Mouse (Mus musculus): ENCODE data around the gene Agtpbp1.

Gene Agtpbp1

GRCm38 (mm10) chr13:59571107-59571506, 13.9 kb downstream of the Agtpbp1 start:
- DNase-seq, result no peak

GRCm38 (mm10) chr13:59565945-59566520, 19.0 kb downstream of the Agtpbp1 start:
- DNase-seq, result no peak

- DNase-seq, result no peak
These were observed 20.1 kb downstream of the Agtpbp1 start for GRCm38 (mm10) chr13:59564923-59565322.

DNA sequence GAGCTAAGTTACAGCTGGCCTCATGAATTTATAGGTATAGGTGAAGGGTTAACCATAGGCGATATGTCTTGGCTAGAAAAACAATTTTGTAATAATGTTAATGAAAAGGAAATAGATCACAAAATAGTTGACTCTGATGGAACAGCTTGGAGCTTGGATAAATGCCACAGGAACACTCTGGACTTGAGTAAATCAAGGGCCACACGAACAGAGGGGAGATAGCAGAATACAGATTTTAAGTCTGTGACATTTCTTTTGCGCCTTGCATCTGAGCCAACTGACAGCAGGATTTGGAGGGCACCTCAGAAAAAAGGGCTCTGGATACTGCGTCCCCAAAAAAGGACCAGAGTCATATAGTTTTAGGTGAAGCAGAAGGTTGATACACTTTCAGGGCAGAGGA, 20.5 kb downstream of the Agtpbp1 start:
- no peak for DNase-seq

GRCm38 (mm10) chr13:59562471-59562870, 22.6 kb downstream of the Agtpbp1 start:
- DNase-seq, result no peak

- no peak for DNase-seq
These were observed 26.3 kb downstream of the Agtpbp1 start for GRCm38 (mm10) chr13:59558776-59559175.

- peak; percentile 83 for DNase-seq
These were observed 27.6 kb downstream of the Agtpbp1 start for GRCm38 (mm10) chr13:59557185-59557985.

GRCm38 (mm10) chr13:59556670-59557069, 28.4 kb downstream of the Agtpbp1 start:
- DNase-seq, result peak; percentile 53

- DNase-seq, result peak; percentile 27
These were observed 29.3 kb downstream of the Agtpbp1 start for GRCm38 (mm10) chr13:59555613-59556192.

DNA sequence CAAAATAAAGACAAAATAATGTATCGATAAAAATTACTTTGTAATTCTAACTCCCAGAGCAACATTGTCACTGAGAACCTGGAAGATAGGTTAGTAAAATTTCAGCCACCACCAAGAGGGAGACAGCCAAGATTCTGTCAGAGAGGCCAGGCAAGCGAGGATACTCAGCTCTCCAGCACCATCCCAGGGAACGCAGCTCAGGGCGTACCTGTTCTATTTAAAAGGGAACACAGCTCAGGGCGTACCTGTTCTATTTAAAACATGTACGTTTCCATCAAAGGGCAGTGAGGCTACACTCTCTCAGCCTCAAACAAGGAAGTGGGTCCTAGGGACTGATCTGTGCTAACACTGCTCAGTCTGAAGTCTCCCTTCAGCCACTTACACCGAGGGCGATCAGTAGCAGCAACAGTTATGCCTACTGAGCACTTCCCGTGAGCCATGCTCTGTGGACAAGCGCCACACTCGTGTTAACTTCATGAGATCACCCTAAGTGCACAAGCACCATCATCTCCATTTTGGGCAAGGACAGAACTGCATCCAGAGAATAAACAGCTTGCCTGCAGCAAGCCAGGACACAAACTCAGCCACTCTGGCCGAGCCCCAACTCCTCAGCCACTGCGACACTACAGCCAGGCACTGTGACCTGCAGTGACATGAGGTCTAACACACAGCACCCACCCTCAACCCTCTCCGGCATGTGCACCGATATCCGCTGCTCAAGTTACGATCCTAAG, 30.1 kb downstream of the Agtpbp1 start:
- DNase-seq, result no peak

GRCm38 (mm10) chr13:59552751-59553150, 32.3 kb downstream of the Agtpbp1 start:
- DNase-seq, result no peak

- no peak for DNase-seq
These were observed 32.7 kb downstream of the Agtpbp1 start for GRCm38 (mm10) chr13:59552286-59552685.

DNA sequence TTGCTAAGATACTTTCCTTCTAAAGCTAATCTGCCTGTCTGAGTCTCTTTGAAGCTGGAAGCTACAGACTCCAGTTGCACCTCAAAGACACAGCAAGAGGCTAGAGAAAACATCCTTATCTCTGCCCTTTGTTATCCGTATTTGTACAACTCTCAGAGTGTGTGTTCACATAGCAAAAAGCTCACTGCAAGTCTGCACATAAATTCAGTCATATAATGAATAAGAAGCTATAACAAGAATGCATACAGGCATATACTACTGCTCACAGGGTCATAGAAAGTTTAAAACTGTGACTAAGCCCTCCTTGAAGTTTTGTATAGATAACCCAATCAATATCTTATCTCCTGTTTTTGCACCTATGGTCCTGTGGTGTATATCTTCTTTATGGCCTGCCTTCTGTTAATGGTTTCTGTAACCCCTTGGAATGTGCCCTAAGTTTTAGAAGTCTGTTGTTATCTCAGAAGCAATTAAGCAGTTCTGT, 35.7 kb downstream of the Agtpbp1 start:
- no peak for DNase-seq

DNA sequence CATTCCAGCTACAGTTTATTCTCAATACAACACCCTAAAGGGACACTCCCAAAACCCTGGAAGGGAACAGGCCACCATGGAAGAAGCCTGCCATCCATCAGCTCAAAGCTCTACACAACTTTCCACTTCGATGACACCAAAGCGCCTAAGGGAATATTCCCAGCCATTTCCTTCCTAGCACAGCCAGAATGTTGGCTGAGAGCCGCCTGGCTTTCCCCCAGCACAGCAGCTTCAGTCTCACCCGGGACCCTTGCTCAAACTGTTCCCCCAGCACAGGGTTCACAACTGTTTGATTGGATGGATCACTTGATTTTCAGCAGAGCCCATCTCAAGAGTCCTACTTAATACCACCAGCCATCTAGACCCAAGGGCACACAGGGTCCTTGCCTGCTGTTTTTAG, 37.3 kb downstream of the Agtpbp1 start:
- DNase-seq, result peak; percentile 44

GRCm38 (mm10) chr13:59547091-59547490, 37.9 kb downstream of the Agtpbp1 start:
- peak; percentile 38 for DNase-seq

- DNase-seq, result no peak
These were observed 42.6 kb downstream of the Agtpbp1 start for GRCm38 (mm10) chr13:59542411-59542810.

GRCm38 (mm10) chr13:59540030-59540429, 45.0 kb downstream of the Agtpbp1 start:
- DNase-seq, result no peak

DNA sequence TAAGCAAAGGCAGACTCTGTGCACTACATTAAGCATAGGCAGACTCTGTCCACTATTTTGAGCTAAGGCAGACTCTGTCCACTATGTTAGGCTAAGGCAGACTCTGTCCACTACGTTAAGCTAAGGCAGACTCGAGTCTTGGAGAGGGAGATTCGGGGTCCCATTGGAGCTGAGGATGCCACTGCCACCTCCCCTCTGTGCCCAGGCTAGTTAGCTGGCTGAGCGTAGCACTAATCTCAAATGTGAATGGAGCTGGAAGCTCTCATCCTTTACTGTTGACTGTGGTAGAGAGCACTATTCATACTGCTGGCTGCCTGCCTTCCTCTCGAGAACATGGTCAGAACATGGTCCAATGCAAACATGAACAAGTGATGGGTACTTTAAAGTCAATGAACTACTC, 46.4 kb downstream of the Agtpbp1 start:
- DNase-seq, result no peak

DNA sequence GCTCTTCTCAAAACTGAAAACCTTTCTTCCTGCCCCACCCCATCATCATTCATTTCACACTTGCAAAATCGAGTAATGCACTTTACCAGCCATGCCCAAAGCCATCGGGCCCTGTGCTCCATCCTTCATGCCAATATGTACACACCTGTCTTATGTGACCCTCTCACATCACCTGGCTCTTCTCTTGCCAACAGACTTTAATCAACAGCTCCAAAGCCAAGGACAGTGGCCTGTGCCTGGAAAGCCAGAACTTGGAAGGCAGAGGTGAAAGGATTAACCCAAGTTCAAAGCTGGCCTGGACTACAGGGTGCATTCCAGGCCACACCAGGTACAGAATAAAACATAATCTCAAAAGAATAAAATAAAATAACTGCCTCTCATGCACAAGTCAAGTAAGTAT, 48.4 kb downstream of the Agtpbp1 start:
- no peak for DNase-seq

- no peak for DNase-seq
These were observed 49.3 kb downstream of the Agtpbp1 start for GRCm38 (mm10) chr13:59535746-59536145.

- no peak for DNase-seq
These were observed 50.7 kb downstream of the Agtpbp1 start for GRCm38 (mm10) chr13:59534301-59534700.

DNA sequence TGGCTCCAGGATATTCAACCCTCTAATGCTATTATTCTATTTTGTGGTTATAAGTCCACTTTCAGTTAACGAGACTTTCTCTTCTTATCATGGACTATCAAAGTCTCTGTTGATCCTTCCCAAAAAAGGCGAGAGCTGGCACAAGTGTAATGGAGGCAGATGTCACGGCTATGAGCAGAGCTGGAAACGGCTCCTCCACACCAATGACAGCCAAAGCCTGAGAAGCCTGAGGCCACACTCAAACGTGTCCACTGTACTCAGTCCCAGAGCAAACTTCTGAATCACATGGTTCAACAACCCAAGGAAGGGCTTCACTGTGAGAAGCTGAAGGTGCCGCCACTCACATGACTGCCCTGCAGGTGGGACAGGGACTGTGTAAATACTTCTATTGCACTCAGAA, 51.7 kb downstream of the Agtpbp1 start:
- DNase-seq, result no peak

DNA sequence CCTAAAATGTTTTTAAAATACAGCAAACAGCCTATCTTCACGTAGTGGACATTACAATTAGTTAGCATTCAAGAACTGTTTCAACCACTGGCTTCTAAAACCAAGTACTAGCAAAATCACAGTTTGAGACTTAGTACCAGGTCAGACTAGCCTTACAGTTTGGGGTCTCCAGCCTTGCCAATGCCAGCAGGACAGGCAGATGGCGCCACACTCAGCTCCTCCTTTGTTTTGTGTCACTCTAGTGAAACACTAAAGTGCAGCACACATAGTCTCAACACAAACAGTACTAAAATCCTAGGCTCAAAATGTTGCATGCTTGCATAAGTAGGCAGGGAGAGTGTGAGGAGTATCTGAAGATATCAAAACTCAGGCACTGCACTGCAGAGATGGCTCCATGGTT, 53.8 kb downstream of the Agtpbp1 start:
- DNase-seq, result no peak
